Mouse (Mus musculus) intestine, embryonic 16.5 days (tissue): ENCODE data around the gene Slc16a2. TPM values are rescaled to one million over a fixed set of nuclear protein-coding genes. Genes with fewer than 3 reads are reported as not detected.

ENCODE experiments used
- polyA plus RNA-seq: library from polyadenylated mRNA; unstranded; fragments of >200 nt; fragmentation: Nextera tagmentation; extraction: Ambion mirVana; gene quantifications from 2 replicates; pipeline ENCODE4 v1.2.1, GENCODE M21; 2015

Slc16a2 gene
- polyA plus RNA-seq, 1 experiment from 2014 or later: 6.9 TPM

Other genes starting within 250 kb of the Slc16a2 start
- gene Zcchc13, start 191.4 kb downstream of the Slc16a2 start, polyA plus RNA-seq: not detected in 2 replicates
- 23.5 and 25.5 TPM in 2 replicates for gene Rlim, start 159.3 kb upstream of the Slc16a2 start, polyA plus RNA-seq